Mouse (Mus musculus) thymus, postnatal 25 days (tissue): ENCODE results near the gene March6.

Experiments
- DNase-seq: peaks from one replicate; pipeline ENCODE4 v3.0.0; 2022

Gene March6

DNA sequence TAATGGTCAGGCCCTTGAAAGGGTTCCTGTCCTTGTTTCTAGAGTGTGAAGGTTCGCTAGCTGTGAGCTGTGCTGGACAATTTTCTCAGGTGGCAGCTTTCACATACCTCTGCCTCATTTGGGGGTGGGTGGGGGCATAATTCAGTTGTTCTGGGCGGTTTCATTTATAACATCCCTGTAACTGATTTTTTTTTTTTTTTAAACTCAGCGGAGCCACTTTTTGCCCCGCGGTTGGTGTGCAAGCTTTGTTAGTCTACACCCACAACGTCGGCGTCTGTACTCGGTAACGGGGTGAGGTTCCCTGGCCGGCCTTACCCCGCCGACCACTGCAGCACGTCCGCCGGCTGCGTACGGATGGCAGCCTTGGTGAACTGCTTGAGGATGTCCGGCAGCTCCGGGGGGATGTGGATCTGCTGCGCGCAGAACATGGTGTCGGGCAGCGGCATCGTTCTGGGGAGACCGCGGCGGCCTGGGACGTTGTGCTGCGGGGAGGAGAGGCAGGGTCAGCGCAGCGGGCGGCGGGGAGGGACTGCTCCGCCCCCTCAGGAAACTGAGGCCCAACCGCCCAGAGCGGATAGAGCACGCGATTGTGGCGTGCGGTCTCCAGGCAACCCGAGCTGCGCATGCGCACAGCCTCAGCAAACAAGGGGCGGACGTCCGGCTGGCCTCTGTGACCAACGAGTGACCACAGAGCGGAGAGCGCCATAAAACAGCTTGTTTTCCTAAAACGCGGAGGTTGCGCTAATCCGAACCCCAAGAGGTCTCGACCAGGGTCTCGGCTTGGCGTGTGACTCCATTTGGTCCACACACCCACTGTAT, 77.5 kb downstream of the March6 start, which contains the start of gene Ropn1l:
TSS of gene Ropn1l (minus strand) at position 640 of the 819 bp plus-strand sequence.
- peak; percentile 64 for DNase-seq

DNA sequence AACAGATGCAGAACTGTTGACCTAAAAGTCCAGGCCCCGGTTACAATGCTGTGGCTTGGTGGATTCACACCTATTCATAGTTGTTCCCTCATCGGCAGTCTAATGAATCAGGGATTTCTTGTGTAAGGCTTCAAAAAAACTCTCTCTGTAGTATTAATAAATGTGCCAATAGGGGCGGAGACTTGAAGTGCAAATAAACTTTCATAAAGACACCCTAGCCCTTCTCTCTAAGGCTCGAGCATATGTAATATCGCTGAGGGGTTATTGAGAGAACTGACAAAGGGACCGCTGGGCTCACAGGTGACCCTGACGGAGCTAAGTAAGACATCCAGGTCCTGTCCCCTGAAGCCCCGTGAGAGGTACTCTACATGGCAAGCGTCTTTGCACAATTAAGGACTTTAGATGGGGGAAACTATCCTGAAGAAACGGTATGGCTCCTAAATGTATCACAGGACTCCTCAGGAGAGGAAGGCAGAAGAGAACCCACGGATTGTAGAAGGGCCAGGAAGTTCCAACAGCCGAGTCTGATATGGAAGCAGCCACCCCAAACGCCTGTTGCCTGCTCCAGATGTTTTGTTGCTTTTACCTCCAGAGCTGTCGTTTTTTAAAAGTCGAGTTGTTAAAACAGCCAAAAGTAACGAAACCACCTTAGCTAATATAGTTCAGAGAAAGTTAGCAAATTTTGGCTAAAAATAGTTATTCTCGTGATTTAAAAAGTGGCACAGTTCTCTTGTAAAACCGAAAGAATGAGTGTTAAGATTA, 78.3 kb downstream of the March6 start:
- DNase-seq, result no peak

GRCm38 (mm10) chr15:31449772-31450171, 81.1 kb downstream of the March6 start:
- DNase-seq, result no peak

GRCm38 (mm10) chr15:31447121-31447520, 83.7 kb downstream of the March6 start:
- peak; percentile 18 for DNase-seq

DNA sequence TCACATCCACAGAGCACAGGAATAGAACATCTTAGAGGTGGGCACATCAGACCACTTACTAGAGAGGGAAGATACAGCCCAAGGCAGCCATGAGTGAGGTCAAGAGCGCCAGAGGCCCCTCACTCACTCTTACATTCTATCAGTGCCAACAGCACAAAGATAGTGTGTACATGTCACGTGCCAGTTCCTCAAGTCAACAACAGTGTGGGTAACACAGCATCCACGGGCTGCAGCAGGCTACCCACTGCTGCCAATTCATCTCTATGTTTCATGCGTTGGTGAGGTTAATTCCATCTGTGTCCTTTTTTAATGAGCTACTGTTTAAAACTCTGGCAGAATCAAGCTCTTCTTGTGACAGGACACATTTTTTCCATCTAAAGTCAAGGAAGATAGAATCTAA, 88.2 kb downstream of the March6 start:
- no peak for DNase-seq

DNA sequence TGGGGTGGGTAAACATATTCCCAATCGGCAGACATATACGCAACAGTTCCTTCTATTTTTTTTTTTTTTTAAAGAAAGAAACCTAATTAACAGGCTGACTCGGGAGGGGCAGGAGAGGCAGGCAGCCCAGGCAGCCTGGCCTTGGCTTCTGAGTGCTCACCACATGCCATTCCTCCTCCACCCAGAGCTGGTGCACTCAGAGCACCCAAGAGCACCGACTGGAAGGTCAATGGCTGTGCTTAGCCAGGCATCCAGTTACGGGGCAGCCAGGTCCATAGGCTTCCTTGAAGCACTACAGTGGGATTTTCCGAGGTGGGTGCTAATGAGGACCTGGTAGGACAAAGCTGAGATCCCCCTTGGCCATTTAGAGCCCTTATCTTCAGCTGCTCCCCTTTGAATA, 88.9 kb downstream of the March6 start:
- DNase-seq, result no peak

- DNase-seq, result no peak
Observed at GRCm38 (mm10) chr15:31436811-31437210, 94.0 kb downstream of the March6 start.

- DNase-seq, result no peak
Observed at GRCm38 (mm10) chr15:31436083-31436482, 94.8 kb downstream of the March6 start.

DNA sequence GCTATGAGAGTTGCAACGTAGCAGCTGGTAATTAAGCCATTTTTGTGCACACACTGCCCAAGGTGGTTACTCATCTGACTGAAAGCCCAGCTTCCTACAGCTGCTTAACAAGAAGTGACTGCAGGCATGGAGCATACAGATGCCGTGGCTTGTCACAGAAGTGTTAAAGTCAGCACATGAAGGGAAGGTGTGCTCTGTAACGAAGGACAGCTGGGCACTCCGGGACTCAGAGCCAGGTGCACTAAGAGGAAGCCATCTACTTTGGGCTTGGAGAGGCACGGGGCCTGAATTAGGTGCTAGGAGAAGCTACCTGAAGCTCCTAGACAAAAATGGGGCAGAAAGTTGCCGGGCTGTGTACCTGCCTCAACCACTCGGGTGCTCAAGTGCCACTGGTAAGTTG, 97.1 kb downstream of the March6 start:
- DNase-seq, result no peak

DNA sequence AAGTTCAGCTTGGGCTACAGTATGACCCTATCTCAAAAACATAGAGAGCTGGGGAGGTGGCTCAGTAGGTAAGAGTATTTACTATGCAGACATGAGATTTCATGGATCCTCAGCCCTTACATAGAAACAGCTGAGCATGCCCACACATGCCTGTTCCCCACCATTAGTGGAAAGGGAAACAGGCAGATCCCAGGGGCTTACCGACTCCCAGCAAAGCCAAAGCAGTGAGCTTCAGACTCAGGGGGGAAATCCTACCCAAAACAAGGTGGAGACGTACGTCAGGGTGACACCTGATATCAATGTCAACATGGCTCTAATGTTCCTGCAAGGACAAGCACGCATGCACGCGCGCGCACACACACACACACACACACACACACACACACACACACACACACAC, 99.0 kb downstream of the March6 start:
- DNase-seq, result no peak

DNA sequence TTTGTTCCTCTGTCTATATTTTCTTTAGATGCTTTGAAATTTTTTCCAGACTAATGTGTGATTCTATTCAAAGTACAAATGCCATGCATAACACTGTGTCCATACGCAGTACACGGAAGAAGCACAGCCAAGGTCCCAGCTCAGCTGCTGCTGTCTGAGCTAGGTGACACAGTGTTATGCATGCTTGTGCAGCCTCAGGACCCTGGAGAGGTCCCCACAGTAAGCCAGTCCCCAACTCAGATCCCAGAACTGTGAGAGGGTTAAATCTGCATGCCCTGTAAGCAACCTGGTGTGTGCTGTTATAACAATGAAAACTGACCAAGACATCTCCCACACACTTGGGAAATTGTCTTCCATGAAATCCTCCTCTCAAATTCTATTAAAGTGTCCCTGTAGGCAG, 100.8 kb downstream of the March6 start:
- DNase-seq, result no peak

DNA sequence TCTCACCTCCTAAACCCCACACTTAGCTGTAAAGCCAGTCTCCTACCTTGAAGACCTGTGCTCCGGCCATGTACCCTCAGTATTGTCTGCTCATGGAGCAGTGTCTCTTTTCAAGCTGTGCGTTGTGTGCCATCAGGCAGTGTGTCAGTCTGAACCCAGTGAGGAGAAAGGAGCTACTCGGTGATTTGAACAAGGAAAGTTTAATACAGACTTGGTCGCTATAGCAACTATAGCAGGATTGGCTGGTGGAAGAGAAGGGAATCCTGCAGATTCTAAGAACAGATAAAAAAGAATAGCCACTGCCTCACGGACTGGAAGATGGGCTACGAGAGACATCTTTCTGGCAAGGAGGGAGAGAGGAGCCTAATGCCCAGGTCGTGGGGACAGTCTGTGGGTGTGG, 101.4 kb downstream of the March6 start:
- DNase-seq, result no peak

GRCm38 (mm10) chr15:31428571-31428970, 102.3 kb downstream of the March6 start:
- no peak for DNase-seq

GRCm38 (mm10) chr15:31427390-31427789, 103.5 kb downstream of the March6 start:
- DNase-seq, result no peak

DNA sequence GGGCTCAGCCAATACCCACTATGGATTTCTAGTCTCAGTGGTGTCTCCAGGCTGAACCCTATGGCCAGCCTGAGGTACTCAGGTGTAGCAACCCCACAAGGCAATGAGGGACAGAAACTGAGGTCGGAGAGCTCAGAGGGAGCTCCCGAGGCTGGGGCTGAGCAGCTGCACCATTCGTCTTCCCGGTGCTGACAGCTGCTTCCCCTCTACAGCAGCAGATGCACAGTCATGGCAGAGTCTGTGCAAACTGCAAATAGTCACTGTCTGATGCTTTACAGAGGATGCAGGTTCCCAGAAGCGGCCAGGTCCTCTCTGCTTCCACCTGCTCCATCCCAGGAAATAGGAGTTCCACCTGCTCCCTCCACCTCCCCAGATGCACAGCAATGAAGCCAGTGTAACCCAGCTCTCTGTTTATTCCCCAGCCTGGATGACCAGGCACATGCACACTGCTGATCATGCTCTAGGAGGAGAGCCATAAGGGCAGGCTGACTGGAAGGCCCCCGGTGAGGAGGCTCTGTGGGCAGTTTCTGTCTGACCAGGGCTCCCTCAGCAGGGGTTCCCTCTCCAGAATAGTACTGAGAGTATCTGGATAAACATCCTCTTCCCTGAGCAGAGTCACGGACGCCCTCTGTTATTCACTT, 104.7 kb downstream of the March6 start:
- no peak for DNase-seq

- DNase-seq, result no peak
Observed at GRCm38 (mm10) chr15:31422649-31423369, 108.0 kb downstream of the March6 start.

GRCm38 (mm10) chr15:31419037-31419436, 111.8 kb downstream of the March6 start:
- DNase-seq, result peak; percentile 40

GRCm38 (mm10) chr15:31418686-31419024, 112.2 kb downstream of the March6 start:
- DNase-seq, result no peak

GRCm38 (mm10) chr15:31417796-31418685, 112.8 kb downstream of the March6 start:
- DNase-seq, result peak; percentile 12

DNA sequence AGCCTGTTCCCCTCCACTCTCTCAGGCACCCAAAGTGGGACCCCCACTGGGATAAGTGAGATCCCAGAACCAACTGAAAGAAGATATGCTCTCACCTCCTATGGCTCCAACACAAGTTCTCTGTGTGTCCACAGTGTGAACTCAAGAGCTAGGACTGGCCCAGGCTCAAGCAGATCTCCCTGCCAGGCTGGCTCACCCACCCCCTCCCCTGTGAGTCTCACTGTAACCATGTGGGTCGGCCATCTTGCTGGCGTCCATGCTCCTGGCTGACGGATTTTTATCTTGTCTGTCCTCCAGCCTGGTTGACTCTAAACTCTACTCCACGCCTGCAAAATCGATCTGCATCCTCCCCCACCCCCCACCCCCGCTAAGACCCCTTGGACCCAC, 113.5 kb downstream of the March6 start:
- no peak for DNase-seq

GRCm38 (mm10) chr15:31415181-31415580, 115.7 kb downstream of the March6 start:
- DNase-seq, result no peak
